Mouse (Mus musculus): ENCODE results near the gene Cdh1. TPM values are rescaled to one million over a fixed set of nuclear protein-coding genes. Genes with fewer than 3 reads are reported as not detected.

Cdh1 gene
- polyA plus RNA-seq, 1 experiment from 2014 or later, result 3.9 TPM

DNA sequence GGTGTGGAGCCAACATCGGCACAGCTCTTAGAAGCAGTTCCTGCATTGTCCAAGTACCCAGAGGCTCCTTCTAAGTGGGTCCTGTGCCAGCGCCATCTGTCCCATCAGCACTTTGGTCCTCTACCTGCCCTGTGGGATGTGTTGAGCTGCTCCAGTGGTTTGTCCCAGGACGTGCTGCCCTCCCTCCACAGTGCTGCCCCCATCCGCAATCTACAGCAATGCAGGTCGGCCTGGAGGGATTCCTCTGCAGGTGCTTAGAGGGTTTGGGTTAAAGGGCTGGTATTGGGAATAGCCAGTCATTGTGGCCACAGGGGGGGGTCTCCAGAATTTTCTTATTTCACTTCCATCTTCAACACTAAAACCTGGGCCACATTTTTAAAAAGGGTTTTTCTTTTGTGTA, 28.8 kb downstream of the Cdh1 start:
- Histone ChIP-seq H3K4me1 (replicated peaks) (no peaks in the 10 kb centered on the region), H3K9me3 (no peaks in the 10 kb centered on the region), H3K9ac (no peak overlapping the region), H3K27me3 (no peaks in the 10 kb centered on the region), H3K27ac (replicated peaks) (no peak overlapping the region), H3K4me2 (no peak overlapping the region), H3K36me3 (no peaks in the 10 kb centered on the region), H3K4me3 (no peak overlapping the region)
- 52% methylated on average over 5 of the region's 5 CpGs for WGBS
- no peak for ATAC-seq (ENCODE audit: low FRiP score, low read depth)

DNA sequence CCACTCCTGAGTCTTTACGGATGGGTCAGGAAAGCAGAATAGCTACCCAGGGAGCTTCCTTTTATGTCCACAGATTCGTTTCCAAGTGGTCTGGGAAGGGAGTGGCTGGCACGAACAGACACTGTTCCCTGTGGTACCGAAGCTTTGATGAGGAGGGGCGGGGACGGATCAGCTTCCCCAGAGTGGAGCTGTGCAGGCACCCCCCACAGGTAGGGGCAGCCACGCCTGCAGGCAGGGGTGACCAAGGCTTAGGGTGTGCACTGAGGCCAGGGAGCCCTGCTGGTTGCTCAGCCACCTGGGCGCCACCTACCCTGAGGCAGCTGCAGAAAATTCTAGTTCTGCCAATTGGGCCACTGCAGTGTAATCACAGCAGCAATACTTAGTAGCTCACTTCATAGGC, 29.5 kb downstream of the Cdh1 start:
- H3K4me2 ChIP-seq, result no peak overlapping the region
- H3K4me1 ChIP-seq (replicated peaks), result no peaks in the 10 kb centered on the region
- H3K9ac ChIP-seq, result no peak overlapping the region
- H3K27me3 ChIP-seq, result no peaks in the 10 kb centered on the region
- no peaks in the 10 kb centered on the region for H3K9me3 ChIP-seq
- ATAC-seq (ENCODE audit: low FRiP score, low read depth), result no peak
- H3K27ac ChIP-seq (replicated peaks), result no peak overlapping the region
- H3K4me3 ChIP-seq, result no peak overlapping the region
- H3K36me3 ChIP-seq, result no peaks in the 10 kb centered on the region
- WGBS, result 15% methylated on average over 8 of the region's 8 CpGs

DNA sequence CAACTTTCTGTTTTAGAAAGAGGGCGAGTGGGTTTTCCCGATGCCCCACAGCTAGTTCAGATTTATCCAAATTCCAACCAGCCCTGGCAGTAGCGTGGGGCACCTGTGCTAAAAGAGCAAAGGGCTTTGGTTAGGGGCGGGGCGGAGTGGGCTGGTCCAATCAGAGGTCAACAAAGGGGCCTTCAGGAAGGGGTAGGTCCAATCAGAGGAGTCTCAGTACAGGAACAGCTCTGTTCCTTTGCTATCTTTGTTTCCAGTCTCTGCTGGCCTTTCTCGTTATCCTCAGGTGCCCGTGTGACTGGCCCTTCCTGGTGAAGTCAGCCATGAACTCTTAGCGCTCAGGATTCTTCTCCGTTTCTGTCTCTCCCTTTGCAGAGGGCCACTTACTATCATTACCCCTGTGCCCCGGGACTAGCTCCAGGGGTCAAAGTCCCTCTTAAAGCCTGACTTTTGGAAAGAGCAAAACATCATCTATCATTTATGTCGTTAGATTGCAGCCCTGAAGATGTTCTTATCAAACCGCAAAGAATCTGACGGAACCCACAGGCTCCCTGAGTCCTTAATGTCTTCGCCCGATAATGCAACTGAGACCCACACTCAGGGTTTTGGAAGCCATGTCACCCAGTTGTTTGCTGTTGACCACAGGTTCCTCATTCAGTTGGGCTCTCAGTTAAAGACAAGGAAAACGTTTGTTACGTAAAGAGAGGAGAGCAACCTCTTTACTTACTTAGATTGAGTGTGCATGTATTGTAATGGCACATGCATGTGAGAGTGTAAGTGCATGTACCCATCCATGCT, 30.4 kb downstream of the Cdh1 start:
- no peak overlapping the region for H3K27ac ChIP-seq (replicated peaks)
- no peaks in the 10 kb centered on the region for H3K4me1 ChIP-seq (replicated peaks)
- no peak for ATAC-seq (ENCODE audit: low FRiP score, low read depth)
- H3K9ac ChIP-seq, result no peak overlapping the region
- no peaks in the 10 kb centered on the region for H3K27me3 ChIP-seq
- H3K4me3 ChIP-seq, result no peak overlapping the region
- 74% methylated on average over 17 of the region's 17 CpGs for WGBS
- H3K4me2 ChIP-seq, result no peak overlapping the region
- no peaks in the 10 kb centered on the region for H3K36me3 ChIP-seq
- H3K9me3 ChIP-seq, result no peaks in the 10 kb centered on the region

DNA sequence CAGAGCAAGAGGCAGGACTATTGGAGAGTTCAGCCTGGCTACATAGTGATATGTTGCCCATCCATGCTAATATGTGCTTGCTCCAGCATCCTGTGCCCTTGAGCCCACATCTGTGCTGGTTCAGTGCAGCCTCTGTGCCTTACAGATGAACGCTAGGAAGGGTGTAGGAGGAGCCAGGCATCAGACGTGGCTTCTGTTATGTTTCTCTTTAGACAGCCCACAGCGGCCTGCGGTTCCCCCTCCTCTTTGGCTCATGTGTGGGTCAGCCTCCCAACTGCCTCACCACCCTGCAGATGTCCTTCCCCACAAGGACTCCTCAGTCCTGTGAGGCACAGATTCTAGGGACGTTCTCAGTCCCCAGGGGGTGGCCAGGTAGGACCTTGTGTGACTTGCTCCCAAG, 32.1 kb downstream of the Cdh1 start:
- Histone ChIP-seq H3K27ac (replicated peaks) (no peak overlapping the region), H3K36me3 (no peaks in the 10 kb centered on the region), H3K9ac (no peak overlapping the region), H3K4me1 (replicated peaks) (no peaks in the 10 kb centered on the region), H3K27me3 (no peaks in the 10 kb centered on the region), H3K4me2 (no peak overlapping the region), H3K4me3 (no peak overlapping the region), H3K9me3 (no peaks in the 10 kb centered on the region)
- ATAC-seq (ENCODE audit: low FRiP score, low read depth), result no peak
- 41% methylated on average over 5 of the region's 5 CpGs for WGBS

DNA sequence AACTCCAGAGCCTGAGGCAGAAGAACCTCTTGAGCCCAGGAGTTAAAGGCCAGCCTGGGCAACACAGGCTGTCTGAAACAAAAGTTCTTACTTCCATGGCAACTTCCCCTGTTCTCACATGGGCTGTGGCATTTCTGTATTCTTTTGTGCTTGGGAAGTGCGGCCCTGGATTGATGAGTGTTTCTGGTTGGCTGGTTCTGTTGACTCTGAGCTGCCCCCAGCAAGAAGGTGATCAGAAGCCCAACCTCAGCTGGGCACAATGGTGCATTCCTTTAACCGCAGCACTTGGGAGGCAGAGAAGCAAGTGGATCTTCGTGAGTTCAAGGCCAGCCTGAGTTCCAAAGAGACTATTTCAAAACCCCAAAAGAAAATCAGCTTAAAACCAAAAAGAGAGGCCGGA, 34.3 kb downstream of the Cdh1 start:
- no peak overlapping the region for H3K4me2 ChIP-seq
- no peaks in the 10 kb centered on the region for H3K4me1 ChIP-seq (replicated peaks)
- no peaks in the 10 kb centered on the region for H3K36me3 ChIP-seq
- H3K27ac ChIP-seq (replicated peaks), result 0 out of 2 replicates have a peak overlapping the region, but pooled peaks have one; percentile 8
- H3K4me3 ChIP-seq, result no peak overlapping the region
- no peak overlapping the region for H3K9ac ChIP-seq
- WGBS, result 58% methylated on average over 4 of the region's 4 CpGs
- H3K27me3 ChIP-seq, result no peaks in the 10 kb centered on the region
- H3K9me3 ChIP-seq, result no peaks in the 10 kb centered on the region
- ATAC-seq (ENCODE audit: low FRiP score, low read depth), result no peak

DNA sequence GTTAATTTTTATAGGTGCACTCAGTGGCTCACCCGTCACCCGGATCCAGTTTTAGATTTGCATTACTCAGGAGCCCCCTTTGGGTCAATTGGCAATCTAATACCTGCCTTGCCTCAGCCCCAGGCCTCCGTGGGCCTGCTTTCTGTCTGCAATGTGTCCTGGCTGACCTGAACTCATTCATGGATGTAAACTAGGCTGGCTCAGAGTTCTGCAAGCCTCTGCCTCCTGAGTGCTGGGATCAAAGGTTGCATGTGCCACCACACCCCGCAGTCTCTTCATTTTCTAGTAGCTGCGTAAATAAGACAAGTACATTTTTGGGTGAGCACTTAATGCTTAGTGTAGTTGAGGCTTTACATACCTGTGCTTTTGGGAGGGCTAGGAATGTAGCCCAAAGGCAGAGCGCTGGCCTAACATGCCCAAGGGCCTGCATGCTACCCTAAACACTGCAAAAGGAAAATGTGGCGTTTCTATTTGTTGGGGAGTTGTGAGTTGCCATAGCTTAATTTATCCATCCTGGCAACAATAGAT, 35.7 kb downstream of the Cdh1 start:
- Histone ChIP-seq H3K4me1 (replicated peaks) (no peaks in the 10 kb centered on the region), H3K27ac (replicated peaks) (no peak overlapping the region), H3K9ac (no peak overlapping the region), H3K9me3 (no peaks in the 10 kb centered on the region), H3K27me3 (no peaks in the 10 kb centered on the region), H3K36me3 (no peaks in the 10 kb centered on the region), H3K4me2 (no peak overlapping the region), H3K4me3 (no peak overlapping the region)
- ATAC-seq (ENCODE audit: low FRiP score, low read depth), result no peak
- 94% methylated on average over 7 of the region's 7 CpGs for WGBS

DNA sequence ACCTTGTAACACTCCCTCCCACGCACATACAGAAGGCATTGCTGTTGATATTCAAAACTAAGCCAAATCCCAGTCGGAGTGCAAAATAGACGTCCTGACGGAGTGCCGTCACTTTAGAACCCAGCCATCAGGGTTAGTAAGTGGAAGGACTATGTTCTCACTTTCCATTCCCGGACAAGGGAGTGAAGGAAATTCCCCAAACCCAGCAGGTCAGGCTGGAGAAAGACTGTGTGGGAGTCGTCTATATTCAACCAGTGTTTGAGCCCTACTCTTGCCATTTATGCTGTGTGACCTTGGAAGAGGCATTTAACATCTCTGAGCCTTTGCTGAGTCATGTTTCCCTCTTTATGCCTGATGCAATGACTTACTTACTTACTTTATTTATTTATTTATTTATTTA, 37.1 kb downstream of the Cdh1 start:
- no peaks in the 10 kb centered on the region for H3K27me3 ChIP-seq
- no peak for ATAC-seq (ENCODE audit: low FRiP score, low read depth)
- WGBS, result 89% methylated on average over 7 of the region's 7 CpGs
- H3K27ac ChIP-seq (replicated peaks), result no peak overlapping the region
- no peak overlapping the region for H3K4me2 ChIP-seq
- no peak overlapping the region for H3K9ac ChIP-seq
- H3K9me3 ChIP-seq, result no peaks in the 10 kb centered on the region
- H3K4me1 ChIP-seq (replicated peaks), result no peaks in the 10 kb centered on the region
- no peaks in the 10 kb centered on the region for H3K36me3 ChIP-seq
- H3K4me3 ChIP-seq, result no peak overlapping the region

DNA sequence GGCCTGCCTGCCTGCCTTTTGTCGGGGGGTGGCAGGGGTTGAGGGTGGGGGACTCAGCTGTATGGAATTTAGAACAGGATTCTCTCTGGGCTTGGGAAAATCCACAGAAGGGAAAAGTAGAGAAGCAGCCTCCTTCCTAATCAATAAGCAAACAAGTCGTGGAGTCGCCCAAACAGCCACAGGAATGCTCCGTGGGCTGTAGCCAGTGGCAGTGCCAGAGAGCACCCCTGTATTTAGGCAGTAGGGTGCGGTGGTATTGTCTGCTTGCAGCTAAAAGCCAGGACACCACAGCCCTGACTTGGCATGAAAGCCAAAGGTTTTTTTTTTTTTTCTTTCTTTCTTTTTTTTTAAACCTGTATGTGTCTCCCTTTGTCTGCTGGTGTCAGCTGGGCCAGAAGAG, 37.8 kb downstream of the Cdh1 start:
- Histone ChIP-seq H3K9ac (no peak overlapping the region), H3K4me1 (replicated peaks) (no peaks in the 10 kb centered on the region), H3K27ac (replicated peaks) (no peak overlapping the region), H3K4me2 (no peak overlapping the region), H3K36me3 (no peaks in the 10 kb centered on the region), H3K9me3 (no peaks in the 10 kb centered on the region), H3K27me3 (no peaks in the 10 kb centered on the region), H3K4me3 (no peak overlapping the region)
- ATAC-seq (ENCODE audit: low FRiP score, low read depth), result no peak
- WGBS, result 86% methylated on average over 5 of the region's 5 CpGs

DNA sequence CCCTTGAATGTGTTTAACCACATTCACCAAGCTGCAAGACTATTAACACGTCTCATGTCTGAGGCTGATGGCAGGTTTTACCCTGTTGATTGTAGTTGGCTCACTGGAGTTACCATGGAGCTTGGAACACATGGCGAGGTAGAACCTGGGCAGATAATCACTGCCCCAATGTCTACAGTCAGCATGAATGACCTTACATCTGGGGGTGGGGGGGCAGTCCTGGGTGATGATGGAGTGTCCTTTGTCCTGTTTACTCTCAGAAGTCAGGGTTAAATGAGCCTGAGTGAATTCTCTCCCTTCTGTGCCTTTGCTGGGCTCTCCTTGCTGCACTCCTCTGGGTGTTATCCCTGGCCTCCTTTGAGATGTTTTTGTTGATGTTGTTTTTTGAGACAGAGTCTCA, 39.0 kb downstream of the Cdh1 start:
- no peak overlapping the region for H3K27ac ChIP-seq (replicated peaks)
- ATAC-seq (ENCODE audit: low FRiP score, low read depth), result no peak
- H3K4me2 ChIP-seq, result no peak overlapping the region
- no peaks in the 10 kb centered on the region for H3K9me3 ChIP-seq
- H3K9ac ChIP-seq, result no peak overlapping the region
- H3K4me3 ChIP-seq, result no peak overlapping the region
- no peaks in the 10 kb centered on the region for H3K4me1 ChIP-seq (replicated peaks)
- WGBS, result 52% methylated on average over 2 of the region's 2 CpGs
- H3K27me3 ChIP-seq, result no peaks in the 10 kb centered on the region
- no peaks in the 10 kb centered on the region for H3K36me3 ChIP-seq

DNA sequence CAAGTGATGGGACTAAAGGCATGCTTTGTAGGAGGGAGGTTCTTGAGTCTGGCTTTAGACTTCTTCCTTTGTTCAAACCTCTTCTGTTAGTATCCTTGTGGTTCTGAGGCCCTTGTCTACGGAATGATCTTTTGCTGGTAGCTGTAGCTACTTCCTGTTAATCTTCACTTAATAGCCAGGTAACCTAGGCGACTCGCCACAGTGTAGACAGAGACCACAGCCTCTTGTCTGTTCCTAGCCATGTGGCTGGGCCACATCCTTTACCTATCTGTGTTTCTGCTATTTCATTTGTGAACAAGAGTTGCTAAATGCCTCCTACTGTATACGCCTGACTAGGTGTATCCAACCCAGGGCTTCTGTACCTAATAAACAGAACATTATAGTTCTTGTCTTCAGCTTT, 39.9 kb downstream of the Cdh1 start:
- Histone ChIP-seq H3K27ac (replicated peaks) (no peak overlapping the region), H3K27me3 (no peaks in the 10 kb centered on the region), H3K9me3 (no peaks in the 10 kb centered on the region), H3K4me2 (no peak overlapping the region), H3K4me1 (replicated peaks) (no peaks in the 10 kb centered on the region), H3K9ac (no peak overlapping the region), H3K4me3 (no peak overlapping the region), H3K36me3 (no peaks in the 10 kb centered on the region)
- no peak for ATAC-seq (ENCODE audit: low FRiP score, low read depth)
- 94% methylated on average over 4 of the region's 4 CpGs for WGBS

DNA sequence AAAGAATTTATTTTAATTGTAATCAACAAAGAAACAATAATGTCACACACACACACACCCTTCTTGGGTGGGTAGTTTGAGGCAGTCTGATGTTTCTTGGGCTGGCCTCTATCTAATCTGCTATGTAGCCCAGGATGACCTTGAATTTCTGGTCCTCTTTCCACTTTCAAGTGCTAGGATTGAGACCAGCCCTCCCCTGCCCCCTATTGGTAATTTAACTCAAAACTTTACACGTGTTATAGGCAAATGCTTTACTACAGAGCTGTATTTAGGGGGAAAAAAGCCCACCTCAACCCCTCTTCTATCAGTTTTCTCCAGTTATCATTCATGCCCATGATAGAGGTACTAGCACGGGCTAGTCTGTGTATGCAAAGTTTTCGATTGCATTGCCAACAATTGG, 41.8 kb downstream of the Cdh1 start:
- H3K4me1 ChIP-seq (replicated peaks), result no peaks in the 10 kb centered on the region
- H3K4me2 ChIP-seq, result no peak overlapping the region
- WGBS, result 72% methylated on average over 3 of the region's 3 CpGs
- H3K36me3 ChIP-seq, result no peaks in the 10 kb centered on the region
- no peak for ATAC-seq (ENCODE audit: low FRiP score, low read depth)
- H3K27me3 ChIP-seq, result no peaks in the 10 kb centered on the region
- H3K9ac ChIP-seq, result no peak overlapping the region
- H3K9me3 ChIP-seq, result no peaks in the 10 kb centered on the region
- H3K27ac ChIP-seq (replicated peaks), result no peak overlapping the region
- H3K4me3 ChIP-seq, result no peak overlapping the region

DNA sequence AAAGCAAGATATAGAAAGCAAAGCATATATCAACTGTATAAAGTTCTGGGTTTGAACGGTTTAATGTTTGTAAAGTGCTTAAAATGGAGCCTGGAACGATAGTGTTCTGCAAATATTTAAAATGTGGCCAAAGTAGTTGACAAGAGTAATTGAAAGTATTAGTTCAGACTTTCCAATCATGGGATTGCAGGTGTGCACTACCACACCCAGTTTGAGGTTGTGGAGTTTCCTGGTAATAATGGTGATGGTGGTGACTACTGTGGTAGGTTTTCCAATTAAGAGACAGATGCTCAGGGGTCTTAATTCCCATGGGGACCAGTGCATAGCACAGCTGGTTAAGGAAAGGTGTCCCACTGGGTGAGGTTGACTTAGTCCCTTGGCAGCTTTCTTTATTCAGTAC, 43.0 kb downstream of the Cdh1 start:
- ATAC-seq (ENCODE audit: low FRiP score, low read depth), result no peak
- no peaks in the 10 kb centered on the region for H3K36me3 ChIP-seq
- no peaks in the 10 kb centered on the region for H3K9me3 ChIP-seq
- H3K9ac ChIP-seq, result no peak overlapping the region
- H3K4me2 ChIP-seq, result no peak overlapping the region
- H3K4me3 ChIP-seq, result no peak overlapping the region
- H3K27ac ChIP-seq (replicated peaks), result no peak overlapping the region
- H3K4me1 ChIP-seq (replicated peaks), result no peaks in the 10 kb centered on the region
- 91% methylated on average over 2 of the region's 2 CpGs for WGBS
- H3K27me3 ChIP-seq, result no peaks in the 10 kb centered on the region

DNA sequence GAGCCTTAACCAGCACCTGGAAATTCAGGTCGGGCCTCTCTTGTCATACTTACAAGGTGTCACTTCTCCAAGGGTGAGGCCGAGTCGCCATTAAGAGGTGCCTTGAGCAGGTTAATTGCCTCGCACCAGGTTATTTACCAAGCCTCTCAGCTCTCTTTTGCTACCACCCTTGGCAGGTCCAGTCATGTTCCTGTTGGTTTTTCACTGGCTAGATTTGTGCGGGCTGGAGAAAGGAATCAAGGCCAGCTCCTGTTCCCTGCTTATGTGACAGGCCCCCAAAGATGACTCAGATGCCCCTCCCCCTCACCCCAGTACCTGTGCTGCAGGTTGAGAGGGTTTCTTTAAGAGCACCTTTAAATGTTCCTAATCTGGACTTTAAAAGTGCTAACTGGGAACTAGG, 43.6 kb downstream of the Cdh1 start:
- ATAC-seq (ENCODE audit: low FRiP score, low read depth), result no peak
- Histone ChIP-seq H3K9me3 (no peaks in the 10 kb centered on the region), H3K4me2 (no peak overlapping the region), H3K4me3 (no peak overlapping the region), H3K27me3 (no peaks in the 10 kb centered on the region), H3K9ac (no peak overlapping the region), H3K36me3 (no peaks in the 10 kb centered on the region), H3K4me1 (replicated peaks) (no peaks in the 10 kb centered on the region), H3K27ac (replicated peaks) (no peak overlapping the region)
- WGBS, result 82% methylated on average over 5 of the region's 5 CpGs
